Mouse (Mus musculus) heart, embryonic 14.5 days (tissue): Measurements from ENCODE around the gene Cdc42bpg. TPM values are rescaled to one million over a fixed set of nuclear protein-coding genes. Genes with fewer than 3 reads are reported as not detected.

Experiments
- ATAC-seq: fragments of 200-750 bp; cut with Nextera tagmentation; 2 replicates; pipeline ENCODE4 v1.8.0; 2017; ENCODE audit warnings: low read depth, moderate TSS enrichment; ENCODE audit not compliant: insufficient number of reproducible peaks, insufficient read depth, low FRiP score
- H3K27ac ChIP-seq, 2 experiments: fragments of 200-500 bp in 1 of 2; fragments of 300-500 bp in 1 of 2; sonication (generic) in 1 of 2; replicated peaks in 1 of 2; 2 replicates each; pipeline ENCODE4 v1.5.1; 2012 to 2014; ENCODE audit warnings: low read depth in 2 of 2, low read length in 2 of 2, control low read depth in 1 of 2, mild to moderate bottlenecking in 1 of 2, mixed read lengths in 1 of 2; ENCODE audit not compliant: control insufficient read depth in 1 of 2, insufficient read depth in 1 of 2
- H3K27me3 ChIP-seq: fragments of 300-500 bp; sonication (generic); 2 replicates; pipeline ENCODE4 v1.6.1; 2014; ENCODE audit warnings: mild to moderate bottlenecking, low read length, control low read depth; ENCODE audit not compliant: control insufficient read depth, insufficient read depth
- H3K36me3 ChIP-seq: fragments of 300-500 bp; sonication (generic); 2 replicates; pipeline ENCODE4 v1.6.1; 2014; ENCODE audit warnings: mild to moderate bottlenecking, control low read depth, low read length, mixed read lengths; ENCODE audit not compliant: control insufficient read depth, insufficient read depth
- H3K4me1 ChIP-seq, 2 experiments: fragments of 200-500 bp in 1 of 2; fragments of 300-500 bp in 1 of 2; sonication (generic) in 1 of 2; 2 replicates each; pipeline ENCODE4 v1.6.1; 2012 to 2014; ENCODE audit warnings: low read length in 2 of 2, control low read depth in 1 of 2, mixed read lengths in 1 of 2; ENCODE audit not compliant: control insufficient read depth in 2 of 2, insufficient read depth in 2 of 2
- H3K4me2 ChIP-seq: fragments of 300-500 bp; sonication (generic); 2 replicates; pipeline ENCODE4 v1.6.1; 2014; ENCODE audit warnings: mild to moderate bottlenecking, low read length
- H3K4me3 ChIP-seq, 2 experiments: fragments of 200-500 bp in 1 of 2; fragments of 300-500 bp in 1 of 2; sonication (generic) in 1 of 2; 2 replicates each; pipeline ENCODE4 v1.5.1; 2012 to 2014; ENCODE audit warnings: low read length in 2 of 2, mild to moderate bottlenecking in 2 of 2, control low read depth in 1 of 2, low read depth in 1 of 2, moderate library complexity in 1 of 2; ENCODE audit not compliant: control insufficient read depth in 1 of 2, insufficient read depth in 1 of 2
- H3K9ac ChIP-seq: fragments of 300-500 bp; sonication (generic); 2 replicates; pipeline ENCODE4 v1.6.1; 2014; ENCODE audit warnings: mild to moderate bottlenecking, low read length
- H3K9me3 ChIP-seq: fragments of 300-500 bp; sonication (generic); 2 replicates; pipeline ENCODE4 v1.6.1; 2016; ENCODE audit warnings: low read length, control low read depth; ENCODE audit not compliant: control insufficient read depth
- WGBS: fragments of 180-500 bp; shearing (Covaris S2); extraction: QIAGEN DNeasy Blood & Tissue Kit; methylation state at CpG from one replicate; pipeline ENCODE4 v1.1.7; 2014; 5-methylcytosine and 5-hydroxymethylcytosine counted together
- microRNA counts: library from miRNA; unstranded; fragments of <30 nt; microRNA quantifications from one replicate; lab custom pipeline; 2016
- microRNA-seq: library from miRNA; unstranded; fragments of <30 nt; microRNA quantifications from one replicate; pipeline ENCODE4, GENCODE M21; 2016
- polyA plus RNA-seq: library from polyadenylated mRNA; unstranded; fragments of >200 nt; fragmentation: Nextera tagmentation; extraction: Ambion mirVana; gene quantifications from 2 replicates; pipeline ENCODE4 v1.2.1, GENCODE M21; 2014

Cdc42bpg gene
- polyA plus RNA-seq, 1 experiment from 2014 or later = 0.78 TPM

- H3K9ac ChIP-seq = 0 out of 2 replicates have a peak overlapping the region, but pooled peaks have one; percentile 23
- WGBS = 63% methylated on average over 12 of the region's 12 CpGs
- H3K4me1 ChIP-seq = peaks cover 6 to 19% of the 10 kb centered on the region in 2 experiments
- H3K27me3 ChIP-seq = no peaks in the 10 kb centered on the region
- peak overlapping the region in 1 of 2 experiments; percentile 44; a peak in 2 of 4 replicates for H3K27ac ChIP-seq
- H3K4me3 ChIP-seq = no peak overlapping the region
- peaks cover 100% of the 10 kb centered on the region for H3K36me3 ChIP-seq
- no peaks in the 10 kb centered on the region for H3K9me3 ChIP-seq
- no peak overlapping the region for H3K4me2 ChIP-seq
- no peak for ATAC-seq
Observed at GRCm38 (mm10) chr19:6373539-6374400, 67.5 kb downstream of the Cdc42bpg start.

GRCm38 (mm10) chr19:6374571-6374970, 68.3 kb downstream of the Cdc42bpg start:
- H3K27me3 ChIP-seq = no peaks in the 10 kb centered on the region
- H3K4me1 ChIP-seq = peaks cover 6 to 19% of the 10 kb centered on the region in 2 experiments
- peaks cover 100% of the 10 kb centered on the region for H3K36me3 ChIP-seq
- H3K4me3 ChIP-seq = no peak overlapping the region
- H3K27ac ChIP-seq = no peak overlapping the region
- no peak overlapping the region for H3K4me2 ChIP-seq
- H3K9me3 ChIP-seq = no peaks in the 10 kb centered on the region
- no peak for ATAC-seq
- WGBS = 99% methylated on average over 10 of the region's 10 CpGs
- H3K9ac ChIP-seq = no peak overlapping the region

MicroRNA genes within 50 kb of the gene (microRNA counts, 519-probe panel; counts per million panel counts)
- microRNA mmu-miR-192 (lab: Ali Mortazavi, UCI) = 322 counts per million, percentile 70 among the panel's probes with 10 or more counts

Small RNAs within 50 kb of the gene (microRNA-seq; reads per million reads assigned to microRNA genes)
- 60.4 reads per million, percentile 45 among the genes with 10 or more reads in this experiment for gene Mir192
- 60.1 reads per million, percentile 45 among the genes with 10 or more reads in this experiment for gene Mir194-2
- 0.84 reads per million for gene Mir6989

Other genes with a start within 250 kb of the Cdc42bpg start
- 64.5 and 69.4 TPM in 2 replicates for gene Mrpl49, start 248.7 kb upstream of the Cdc42bpg start, polyA plus RNA-seq
- 562 and 618 TPM in 2 replicates for gene Fau, start 248.6 kb upstream of the Cdc42bpg start, polyA plus RNA-seq
- 25.5 and 25.6 TPM in 2 replicates for gene Znhit2, start 245.3 kb upstream of the Cdc42bpg start, polyA plus RNA-seq
- 6.7 and 7.6 TPM in 2 replicates for gene Tm7sf2, start 238.1 kb upstream of the Cdc42bpg start, polyA plus RNA-seq
- 36.9 and 44.8 TPM in 2 replicates for gene Vps51, start 229.2 kb upstream of the Cdc42bpg start, polyA plus RNA-seq
- gene Tmem262, start 226.4 kb upstream of the Cdc42bpg start, polyA plus RNA-seq = not detected in 2 replicates
- gene Gm28374, start 224.2 kb upstream of the Cdc42bpg start, polyA plus RNA-seq = 0.47 and 0.49 TPM in 2 replicates
- 46.6 and 52.9 TPM in 2 replicates for gene Zfpl1, start 221.5 kb upstream of the Cdc42bpg start, polyA plus RNA-seq
- gene Cdca5, start 221.5 kb upstream of the Cdc42bpg start, polyA plus RNA-seq = 24.0 and 24.5 TPM in 2 replicates
- 0.38 TPM in 1 of 2 replicates, not detected in the other for gene AC131692.1, start 212.0 kb upstream of the Cdc42bpg start, polyA plus RNA-seq
- gene Naaladl1, start 200.7 kb upstream of the Cdc42bpg start, polyA plus RNA-seq = 0.12 and 0.20 TPM in 2 replicates
- gene Sac3d1, start 187.8 kb upstream of the Cdc42bpg start, polyA plus RNA-seq = 36.0 and 36.3 TPM in 2 replicates
- gene Snx15, start 178.2 kb upstream of the Cdc42bpg start, polyA plus RNA-seq = 21.5 and 23.9 TPM in 2 replicates
- 0.30 TPM in 1 of 2 replicates, not detected in the other for gene Batf2, start 165.5 kb upstream of the Cdc42bpg start, polyA plus RNA-seq
- gene Arl2, start 164.9 kb upstream of the Cdc42bpg start, polyA plus RNA-seq = 61.3 and 70.7 TPM in 2 replicates
- not detected in 2 replicates for gene Majin, start 122.1 kb upstream of the Cdc42bpg start, polyA plus RNA-seq
- 0.36 TPM in 1 of 2 replicates, not detected in the other for gene Gpha2, start 80.1 kb upstream of the Cdc42bpg start, polyA plus RNA-seq
- 20.7 and 26.0 TPM in 2 replicates for gene Ppp2r5b, start 70.6 kb upstream of the Cdc42bpg start, polyA plus RNA-seq
- 7.1 and 7.8 TPM in 2 replicates for gene Atg2a, start 64.8 kb upstream of the Cdc42bpg start, polyA plus RNA-seq
- gene Ehd1, start 29.7 kb upstream of the Cdc42bpg start, polyA plus RNA-seq = 51.7 and 60.0 TPM in 2 replicates
- gene Men1, start 28.5 kb downstream of the Cdc42bpg start, polyA plus RNA-seq = 23.3 and 24.1 TPM in 2 replicates
- gene Map4k2, start 34.7 kb downstream of the Cdc42bpg start, polyA plus RNA-seq = 9.0 and 13.0 TPM in 2 replicates
- 86.9 and 93.1 TPM in 2 replicates for gene Sf1, start 57.2 kb downstream of the Cdc42bpg start, polyA plus RNA-seq
- gene Pygm, start 77.9 kb downstream of the Cdc42bpg start, polyA plus RNA-seq = 225 and 226 TPM in 2 replicates
- gene Rasgrp2, start 92.9 kb downstream of the Cdc42bpg start, polyA plus RNA-seq = 44.8 and 48.9 TPM in 2 replicates
- 0.12 and 0.66 TPM in 2 replicates for gene Nrxn2, start 112.3 kb downstream of the Cdc42bpg start, polyA plus RNA-seq
- gene Slc22a12, start 236.6 kb downstream of the Cdc42bpg start, polyA plus RNA-seq = not detected in 2 replicates